Mouse (Mus musculus) embryonic facial prominence, embryonic 11.5 days (tissue): ENCODE measurements around the gene Rab3ip. TPM values are rescaled to one million over a fixed set of nuclear protein-coding genes. Genes with fewer than 3 reads are reported as not detected.

Experiments used
- ATAC-seq: fragments of 200-750 bp; cut with Nextera tagmentation; replicated peaks from 2 replicates; pipeline ENCODE4 v1.8.0; 2017; ENCODE audit warnings: low read depth; ENCODE audit not compliant: insufficient number of reproducible peaks, low FRiP score, low TSS enrichment
- DNase-seq: peaks from one replicate; pipeline ENCODE4 v3.0.0-alpha.2; 2015; ENCODE audit warnings: low spot score
- H3K27ac ChIP-seq: fragments of 300-500 bp; sonication (generic); replicated peaks from 2 replicates; pipeline ENCODE4 v1.5.1; 2014; ENCODE audit warnings: mild to moderate bottlenecking, low read depth, low read length, control low read depth
- H3K27me3 ChIP-seq: fragments of 300-500 bp; sonication (generic); 2 replicates; pipeline ENCODE4 v1.6.1; 2014; ENCODE audit warnings: mild to moderate bottlenecking, low read length, moderate library complexity, mixed read lengths; ENCODE audit not compliant: control insufficient read depth, insufficient read depth
- H3K36me3 ChIP-seq: fragments of 300-500 bp; sonication (generic); replicated peaks from 2 replicates; pipeline ENCODE4 v1.6.1; 2014; ENCODE audit warnings: low read depth, mild to moderate bottlenecking, low read length, moderate library complexity, mixed read lengths; ENCODE audit not compliant: control insufficient read depth, insufficient read depth
- H3K4me1 ChIP-seq: fragments of 300-500 bp; sonication (generic); 2 replicates; pipeline ENCODE4 v1.6.1; 2014; ENCODE audit warnings: low read length, mixed read lengths; ENCODE audit not compliant: control insufficient read depth, insufficient read depth
- H3K4me2 ChIP-seq: fragments of 300-500 bp; sonication (generic); 2 replicates; pipeline ENCODE4 v1.6.1; 2014; ENCODE audit warnings: low read depth, mild to moderate bottlenecking, control low read depth, low read length, moderate library complexity
- H3K4me3 ChIP-seq: fragments of 300-500 bp; sonication (generic); 2 replicates; pipeline ENCODE4 v1.5.1; 2014; ENCODE audit warnings: low read depth, low read length, control low read depth
- H3K9ac ChIP-seq: fragments of 300-500 bp; sonication (generic); replicated peaks from 2 replicates; pipeline ENCODE4 v1.6.1; 2014; ENCODE audit warnings: mild to moderate bottlenecking, control low read depth, low read length
- H3K9me3 ChIP-seq: fragments of 300-500 bp; sonication (generic); replicated peaks from 2 replicates; pipeline ENCODE4 v1.6.1; 2016; ENCODE audit warnings: mild to moderate bottlenecking, low read length, inconsistent platforms, mixed read lengths; ENCODE audit not compliant: control insufficient read depth
- WGBS: fragments of 180-500 bp; shearing (Covaris S2); extraction: QIAGEN DNeasy Blood & Tissue Kit; methylation state at CpG from one replicate; pipeline ENCODE4 v1.1.7; 2014; 5-methylcytosine and 5-hydroxymethylcytosine counted together
- polyA plus RNA-seq: library from polyadenylated mRNA; unstranded; fragments of >200 nt; fragmentation: Nextera tagmentation; extraction: Ambion mirVana; gene quantifications from 2 replicates; pipeline ENCODE4 v1.2.1, GENCODE M21; 2014

Rab3ip gene
- polyA plus RNA-seq, 1 experiment from 2014 or later, result 38.9 TPM

DNA sequence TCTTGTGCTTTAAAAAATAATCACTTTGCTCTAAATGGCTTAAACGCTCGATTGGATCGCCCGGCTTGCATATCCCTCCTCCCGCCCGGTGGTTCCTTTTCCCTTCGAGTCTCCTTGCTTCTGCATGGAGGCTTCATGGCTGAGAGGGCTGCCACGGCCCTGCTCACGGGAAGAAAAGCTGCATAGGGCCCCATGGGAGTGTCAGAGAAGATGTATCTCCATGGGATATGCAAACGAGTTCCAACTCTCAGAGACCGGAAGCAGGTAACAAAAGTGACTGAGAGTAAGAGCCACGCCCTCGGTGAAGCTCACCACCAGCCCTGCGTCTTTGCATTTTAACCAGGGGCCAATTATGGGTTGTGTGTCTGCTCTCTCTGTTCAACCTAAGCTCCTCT is 78.6 kb downstream of the Rab3ip start:
- H3K27me3 ChIP-seq, result no peaks in the 10 kb centered on the region
- DNase-seq (no peak), ATAC-seq (no peak)
- no peak overlapping the region for H3K9ac ChIP-seq
- no peaks in the 10 kb centered on the region for H3K36me3 ChIP-seq
- H3K4me3 ChIP-seq, result no peak overlapping the region
- no peaks in the 10 kb centered on the region for H3K9me3 ChIP-seq
- WGBS, result 82% methylated on average over 14 of the region's 14 CpGs
- H3K4me2 ChIP-seq, result no peak overlapping the region
- no peak overlapping the region for H3K27ac ChIP-seq
- no peaks in the 10 kb centered on the region for H3K4me1 ChIP-seq

GRCm38 (mm10) chr10:116871329-116872015 is 79.1 kb downstream of the Rab3ip start:
- Histone ChIP-seq H3K4me2 (no peak overlapping the region), H3K9ac (no peak overlapping the region), H3K27me3 (no peaks in the 10 kb centered on the region), H3K9me3 (no peaks in the 10 kb centered on the region), H3K4me3 (no peak overlapping the region), H3K4me1 (no peaks in the 10 kb centered on the region), H3K36me3 (no peaks in the 10 kb centered on the region), H3K27ac (no peak overlapping the region)
- DNase-seq (no peak), ATAC-seq (no peak)
- 82% methylated on average over 12 of the region's 12 CpGs for WGBS

DNA sequence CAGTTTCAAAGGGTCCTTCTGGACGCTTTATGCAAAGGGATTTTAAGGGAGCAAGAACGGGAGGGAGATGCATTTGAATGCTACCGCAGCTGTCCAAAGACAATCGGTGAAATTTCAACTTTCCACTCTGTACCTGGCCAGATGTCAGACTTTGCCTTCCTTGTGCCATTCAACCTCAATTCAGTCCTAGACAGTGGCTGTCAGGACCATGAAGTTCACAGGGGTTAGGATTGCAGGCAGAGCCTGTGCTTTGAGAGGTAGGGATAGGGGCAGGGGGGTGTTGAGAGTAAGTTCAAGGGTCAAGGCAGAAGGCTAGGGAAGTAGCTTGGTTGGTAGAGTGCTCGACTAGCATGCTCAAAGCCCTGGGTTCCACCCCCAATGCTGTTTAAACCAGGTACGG is 79.8 kb downstream of the Rab3ip start:
- no peak overlapping the region for H3K4me2 ChIP-seq
- H3K27ac ChIP-seq, result no peak overlapping the region
- H3K36me3 ChIP-seq, result no peaks in the 10 kb centered on the region
- no peak overlapping the region for H3K4me3 ChIP-seq
- no peaks in the 10 kb centered on the region for H3K9me3 ChIP-seq
- no peak for DNase-seq
- H3K4me1 ChIP-seq, result no peaks in the 10 kb centered on the region
- 87% methylated on average over 6 of the region's 6 CpGs for WGBS
- H3K9ac ChIP-seq, result no peak overlapping the region
- ATAC-seq, result no peak
- no peaks in the 10 kb centered on the region for H3K27me3 ChIP-seq

Other genes with a start within 250 kb of the Rab3ip start
- gene Myrfl, start 53.9 kb downstream of the Rab3ip start, polyA plus RNA-seq, result 0.11 and 0.18 TPM in 2 replicates
- gene Gm10271, start 21.8 kb upstream of the Rab3ip start, polyA plus RNA-seq, result not detected in 2 replicates
- 0.20 and 0.32 TPM in 2 replicates for gene Best3, start 35.5 kb upstream of the Rab3ip start, polyA plus RNA-seq
- gene Lrrc10, start 94.6 kb upstream of the Rab3ip start, polyA plus RNA-seq, result 0.33 TPM in 1 of 2 replicates, not detected in the other
- 379 and 384 TPM in 2 replicates for gene Cct2, start 113.0 kb upstream of the Rab3ip start, polyA plus RNA-seq
- 25.5 and 28.2 TPM in 2 replicates for gene Frs2, start 197.8 kb upstream of the Rab3ip start, polyA plus RNA-seq